Mouse (Mus musculus): ENCODE data around the gene Ang5.
"Not testable (repeated sequence)": the region's sequence is repeated elsewhere in the genome, so short reads cannot be mapped to it uniquely, and the experiment has no call there.

DNA sequence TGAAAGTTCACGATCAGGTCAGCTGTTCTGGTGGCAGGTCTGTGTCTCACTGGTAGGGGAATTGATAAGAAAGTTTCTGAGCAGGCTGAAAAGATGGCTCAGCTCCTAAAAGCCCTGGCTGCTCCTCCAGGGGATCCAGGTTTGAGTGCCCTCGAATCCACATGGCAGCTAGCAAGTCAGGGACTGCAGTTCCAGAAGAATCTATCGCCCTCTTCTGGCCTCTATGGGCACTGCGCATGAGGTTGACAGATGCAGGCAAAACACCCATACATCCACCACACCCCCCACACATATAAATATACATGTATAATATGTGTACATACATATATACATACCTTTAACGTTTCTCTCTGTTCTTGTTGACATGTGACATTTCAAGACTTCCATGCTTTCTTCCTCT is 30.5 kb downstream of the Ang5 start:
- not testable (repeated sequence) for TF ChIP-seq ZC3H11A (IDR thresholded peaks at IDR 0.05; ENCODE audit: borderline replicate concordance, low read depth, low read length); HCFC1 (IDR thresholded peaks at IDR 0.05; ENCODE audit: borderline replicate concordance, insufficient read depth, low read length); CHD2 (IDR thresholded peaks at IDR 0.05; ENCODE audit: low read depth, low read length); ZNF384 (IDR thresholded peaks at IDR 0.05; ENCODE audit: low read depth, low read length)
